Mouse (Mus musculus) right cerebral cortex, adult 2 months (tissue): ENCODE data around the gene Plppr1.

Experiments
- DNase-seq, 2 experiments: peaks; one replicate each; pipeline ENCODE4 v3.0.0; 2021 to 2022; ENCODE audit warnings: low spot score in 2 of 2

Gene Plppr1

DNA sequence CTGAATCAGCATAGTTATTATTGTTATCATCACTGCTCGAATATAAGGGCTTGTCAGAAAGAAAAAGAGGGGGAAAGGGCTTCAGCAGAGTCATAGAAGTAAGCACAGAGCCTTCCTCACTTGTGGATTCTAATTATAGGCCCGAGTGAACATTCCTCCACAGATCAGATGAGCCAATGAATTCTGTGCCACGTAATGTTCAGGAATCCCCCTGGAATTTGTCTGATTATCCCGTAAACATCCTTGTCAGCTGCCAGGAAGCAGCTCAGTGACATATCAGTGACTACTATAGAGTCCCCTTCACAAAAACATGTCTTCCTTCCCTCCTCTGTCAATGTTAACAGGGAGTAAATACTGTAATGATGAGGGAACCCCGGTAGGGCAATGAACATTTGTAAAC lies 50.9 kb downstream of the Plppr1 start:
- no peak for DNase-seq

DNA sequence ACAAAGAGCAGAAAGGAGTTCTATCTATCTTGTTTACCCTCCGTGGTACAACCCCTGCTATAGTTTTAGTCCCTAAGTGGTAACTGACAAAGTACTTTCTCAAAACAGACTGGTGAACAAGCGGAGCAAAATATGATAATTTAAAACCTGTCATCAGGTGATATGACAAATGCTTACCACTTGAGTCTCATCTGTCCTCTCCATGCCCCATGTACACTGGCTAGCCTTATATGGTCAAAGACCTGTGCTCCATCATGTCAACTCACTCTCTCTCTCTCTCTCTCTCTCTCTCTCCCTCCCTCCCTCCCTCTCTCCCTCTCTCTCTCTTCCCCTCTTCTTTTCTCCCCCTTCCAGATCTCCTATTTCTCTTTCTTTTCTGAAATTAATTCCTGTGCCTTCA lies 59.8 kb downstream of the Plppr1 start:
- no peak for DNase-seq

DNA sequence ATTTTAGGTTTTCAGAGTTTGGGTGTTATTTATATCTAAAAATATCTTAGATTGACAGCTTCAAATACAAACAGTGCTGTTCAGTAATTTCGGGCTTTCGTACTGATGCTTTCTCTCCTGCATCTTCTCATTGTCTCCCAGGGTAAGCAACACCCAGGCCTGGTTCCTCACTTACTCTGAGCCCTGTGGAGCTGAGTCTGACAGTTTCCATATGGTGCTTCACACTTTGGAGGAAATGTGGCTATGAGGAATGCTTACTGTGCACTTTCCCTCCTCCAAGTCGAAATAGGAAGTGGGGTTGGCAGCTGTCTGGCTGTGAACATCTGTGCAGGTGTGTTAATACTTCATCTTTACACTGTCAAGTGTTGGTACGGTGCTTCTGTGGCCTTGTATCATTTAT lies 85.7 kb downstream of the Plppr1 start:
- no peak for DNase-seq

DNA sequence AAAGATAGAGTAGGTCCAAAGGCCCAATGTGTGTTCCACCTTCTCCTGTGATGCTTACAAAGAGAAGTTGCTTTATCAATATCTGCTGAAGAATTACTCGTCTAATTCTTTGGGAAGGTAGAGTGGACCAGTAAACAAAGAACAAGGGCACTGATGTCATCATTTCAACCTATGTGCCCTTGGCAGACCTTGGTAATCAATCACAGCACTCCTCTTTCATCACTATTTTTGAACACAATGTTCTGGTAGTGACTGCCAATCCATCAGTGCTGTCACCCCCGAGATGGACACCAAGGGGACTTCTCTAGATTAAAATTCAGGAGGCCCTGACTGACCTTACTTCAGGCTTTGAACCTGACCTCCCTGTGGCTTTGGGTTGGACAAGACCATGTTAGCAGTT lies 89.7 kb downstream of the Plppr1 start:
- no peak for DNase-seq

DNA sequence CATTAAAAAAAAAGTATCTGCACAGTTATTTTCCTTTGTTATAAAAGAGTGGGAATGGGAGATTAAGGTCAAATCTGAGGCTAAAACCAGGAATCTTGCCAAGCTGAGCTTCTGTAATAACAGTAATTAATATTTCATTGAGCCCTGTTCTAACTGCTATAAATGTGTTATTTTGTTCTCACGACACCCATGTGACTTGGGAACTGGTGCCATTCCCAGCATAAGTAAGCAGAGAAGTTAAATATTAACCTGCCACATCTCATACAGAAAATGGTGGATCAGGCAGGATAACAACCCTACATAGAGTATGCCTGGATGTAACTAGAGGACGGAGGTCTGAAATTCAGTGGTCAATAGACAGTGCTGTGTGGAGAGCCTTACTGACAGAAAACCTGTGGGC lies 90.2 kb downstream of the Plppr1 start:
- DNase-seq: no peak

- peak; percentile 74 to 76 for DNase-seq
These were observed 94.8 kb downstream of the Plppr1 start for GRCm38 (mm10) chr4:49153849-49154248.

DNA sequence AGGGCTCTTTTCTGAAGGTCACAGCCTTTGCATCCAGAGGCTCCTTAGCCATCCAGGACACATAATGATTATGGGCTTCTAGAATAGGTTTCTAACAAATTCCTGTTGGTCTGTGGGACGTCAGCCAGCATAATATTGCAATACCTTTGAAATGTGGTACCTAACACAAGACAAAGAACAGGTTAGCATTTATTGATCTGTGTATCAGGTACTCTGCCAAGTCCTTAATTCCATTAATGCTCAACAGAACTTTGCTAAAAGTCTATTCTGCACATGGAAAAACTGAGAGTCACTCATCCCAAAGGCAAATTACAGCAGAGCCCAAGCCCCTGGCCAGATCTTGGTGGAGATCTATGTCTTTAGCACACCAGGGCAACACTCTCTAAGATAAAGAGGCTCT lies 97.7 kb downstream of the Plppr1 start:
- no peak for DNase-seq

DNA sequence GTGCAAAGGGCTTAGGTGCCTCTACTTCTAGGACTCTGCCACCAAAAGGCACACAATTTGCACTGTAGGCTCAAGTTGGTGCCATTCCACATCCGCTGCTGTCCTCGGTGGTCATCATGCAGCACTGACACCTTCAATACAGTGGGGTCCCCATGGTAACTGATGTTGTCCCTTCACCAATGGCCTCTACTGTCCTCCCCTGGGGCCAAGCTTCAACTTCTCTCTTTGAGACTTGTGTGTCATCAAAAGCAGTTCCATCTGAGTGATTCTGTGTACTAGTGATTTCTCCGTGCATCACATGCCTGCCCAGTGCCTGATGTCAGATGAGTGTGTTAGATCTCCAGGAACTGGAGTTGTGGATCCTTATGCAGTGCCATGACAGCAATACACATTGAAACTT lies 104.2 kb downstream of the Plppr1 start:
- no peak for DNase-seq

GRCm38 (mm10) chr4:49166391-49166790 lies 107.3 kb downstream of the Plppr1 start:
- no peak for DNase-seq

DNA sequence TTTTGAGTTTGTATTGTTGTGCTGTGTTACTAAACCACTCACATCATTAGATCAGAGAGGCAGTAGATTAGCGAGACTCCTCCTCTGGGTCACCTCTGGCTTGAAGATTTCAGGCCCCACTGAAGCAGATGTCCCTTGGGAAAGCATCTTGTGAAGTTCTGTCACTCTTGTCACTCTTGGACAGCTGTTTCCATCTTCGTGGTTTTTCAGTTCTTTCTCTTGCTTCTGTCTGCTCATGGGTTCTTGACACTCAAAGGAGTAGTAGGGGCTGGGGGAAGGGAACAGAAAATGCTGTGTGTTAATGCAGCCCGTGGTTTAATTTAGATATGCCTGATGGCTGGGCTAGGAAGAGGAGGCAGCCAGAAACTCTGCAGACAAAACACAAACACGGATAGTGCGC lies 108.0 kb downstream of the Plppr1 start:
- no peak for DNase-seq

DNA sequence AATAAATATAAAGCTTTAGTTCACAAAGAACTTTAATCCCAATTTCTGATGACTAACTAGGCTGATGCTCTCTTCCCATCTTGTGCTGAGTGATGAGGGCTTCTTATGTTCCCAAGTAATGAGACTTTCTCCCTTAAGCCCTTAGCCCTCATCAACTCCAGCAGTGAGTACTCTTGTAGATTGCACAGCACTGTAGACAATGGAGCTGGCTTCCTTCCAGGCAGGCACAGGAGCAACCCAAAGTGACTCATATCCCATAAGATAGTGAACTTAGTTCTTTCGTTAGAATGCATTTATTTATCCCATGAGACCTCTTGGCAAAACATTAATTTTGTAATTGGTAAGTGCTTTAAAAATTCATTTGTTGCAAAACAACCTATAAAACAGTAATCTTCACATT lies 110.4 kb downstream of the Plppr1 start:
- DNase-seq: no peak

DNA sequence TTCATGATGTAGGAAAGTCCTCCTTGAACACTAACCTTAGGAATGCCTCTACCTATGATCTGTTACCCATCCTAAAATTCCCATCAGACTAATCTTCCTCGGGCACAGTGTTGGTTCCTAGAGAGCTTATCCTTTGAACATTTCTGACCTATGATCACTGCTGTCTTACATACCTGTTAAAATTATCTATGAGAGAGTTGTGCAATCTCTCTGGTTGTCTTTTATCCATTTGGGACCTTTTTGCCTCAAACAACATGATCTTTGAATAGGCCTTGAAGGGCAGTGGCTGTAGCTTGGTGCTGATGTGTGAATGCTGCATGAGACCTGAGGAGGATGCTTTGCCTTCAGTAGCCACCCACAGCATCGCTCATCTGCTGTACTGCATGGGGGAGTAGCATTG lies 119.0 kb downstream of the Plppr1 start:
- DNase-seq: no peak

DNA sequence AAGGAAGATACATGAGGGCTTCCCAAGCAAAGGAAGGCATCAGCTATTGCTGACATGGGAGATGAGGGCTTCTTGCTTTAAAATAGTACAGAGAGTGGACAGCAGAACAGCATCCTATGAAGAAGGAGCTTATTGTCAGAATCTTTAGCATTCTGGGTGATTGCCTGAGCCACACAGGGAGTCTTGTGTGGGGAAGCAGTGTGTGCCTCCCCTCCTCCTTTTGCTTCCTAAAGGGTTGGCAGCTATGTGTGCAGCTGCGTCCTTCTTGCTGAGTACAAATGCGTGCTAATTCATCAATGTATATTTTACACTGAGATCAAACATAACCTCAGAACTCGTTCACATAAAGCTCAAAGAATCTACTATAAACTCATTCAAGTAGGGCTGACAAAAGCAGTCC lies 119.8 kb downstream of the Plppr1 start:
- DNase-seq: no peak

GRCm38 (mm10) chr4:49179471-49180181 lies 120.6 kb downstream of the Plppr1 start:
- no peak for DNase-seq

DNA sequence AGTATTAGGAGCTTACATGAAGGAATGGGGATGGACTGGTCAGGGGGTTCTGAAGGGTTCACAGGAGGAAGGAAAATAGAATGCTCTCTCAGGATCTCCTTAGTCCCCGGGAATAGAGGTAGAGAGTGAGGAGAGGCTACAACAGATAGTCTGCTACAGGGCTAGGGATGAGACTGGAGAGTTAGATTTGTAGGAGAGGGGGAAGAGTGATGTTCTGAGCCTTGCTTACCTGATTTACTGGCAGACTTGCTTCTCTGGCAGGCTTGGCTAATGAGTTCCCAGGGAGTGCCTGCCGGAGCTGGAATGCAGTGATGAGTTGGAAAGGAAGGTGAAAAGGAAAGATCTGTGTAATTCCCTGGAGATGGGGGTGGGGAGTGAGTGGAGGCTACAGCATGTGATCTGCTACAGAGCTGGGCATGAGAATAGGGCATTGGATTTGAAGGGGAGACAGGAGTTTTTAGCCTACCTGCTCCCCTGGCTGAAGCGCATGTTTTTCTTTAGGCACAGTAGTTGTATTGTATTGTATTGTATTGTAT lies 131.0 kb downstream of the Plppr1 start:
- no peak for DNase-seq

DNA sequence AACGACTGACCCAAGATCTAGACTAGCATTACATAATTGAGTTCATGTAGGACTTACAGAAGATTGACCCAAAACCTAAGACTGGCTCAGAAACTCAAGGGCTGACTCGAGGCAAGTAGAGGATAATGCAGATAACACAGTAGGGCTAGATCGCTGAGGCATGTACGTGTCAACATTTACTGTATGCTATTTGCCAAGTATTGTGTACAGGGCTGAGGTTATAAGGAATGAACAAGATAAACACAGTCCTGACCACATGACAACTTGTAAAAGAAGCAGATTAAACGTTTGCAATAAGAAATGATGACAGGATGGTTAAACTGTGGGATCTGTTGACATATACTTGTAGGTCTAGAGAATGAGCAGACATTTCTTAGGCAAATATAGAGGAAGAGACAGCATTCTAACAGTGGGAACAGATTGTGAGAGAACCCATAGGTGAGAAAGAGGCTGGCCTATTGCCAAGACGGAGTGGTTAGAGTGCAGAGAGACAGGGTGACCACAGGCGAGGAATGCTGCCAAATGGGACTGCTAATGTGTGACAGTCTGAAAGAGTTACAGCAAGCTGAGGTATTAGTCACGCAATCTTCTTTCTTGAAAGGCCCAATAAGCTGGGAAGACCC lies 138.2 kb downstream of the Plppr1 start:
- DNase-seq: no peak

DNA sequence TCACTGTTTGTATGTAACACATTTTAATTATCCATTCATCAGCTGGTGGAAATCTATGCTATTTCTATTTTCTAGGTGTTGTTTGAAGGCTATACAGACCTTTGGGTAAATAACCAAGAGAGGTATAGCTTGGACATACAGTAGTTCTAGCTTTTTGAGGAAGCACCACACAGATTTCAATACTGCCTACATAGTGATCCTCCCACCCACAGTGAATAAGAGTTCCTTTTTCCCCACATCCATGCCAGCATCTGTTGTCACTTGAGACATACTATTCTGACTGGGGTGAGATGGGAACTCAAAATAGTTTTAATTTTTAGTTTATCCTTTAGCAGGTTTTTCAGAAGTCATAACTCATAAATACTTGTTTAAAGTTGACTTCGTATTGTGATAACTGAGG lies 151.4 kb downstream of the Plppr1 start:
- DNase-seq: no peak

DNA sequence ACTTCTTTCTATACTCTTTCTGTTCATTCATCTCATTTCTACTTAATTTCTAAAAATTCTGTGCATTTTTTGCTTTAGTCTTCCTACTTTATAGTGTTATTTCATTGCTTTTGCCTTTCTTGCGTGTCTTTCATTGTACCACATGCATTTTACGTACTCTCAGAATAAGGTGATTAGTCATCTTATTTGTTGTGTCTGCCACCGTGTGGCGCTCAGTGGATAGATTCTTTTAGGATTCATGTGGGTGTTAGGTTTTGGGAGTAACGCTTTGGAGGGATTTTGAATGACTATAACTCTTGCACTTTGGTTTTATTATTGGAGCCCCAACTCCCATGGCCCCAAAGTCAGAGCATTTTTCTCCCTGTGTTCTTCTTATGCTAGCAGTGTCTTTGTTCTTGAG lies 152.5 kb downstream of the Plppr1 start:
- DNase-seq: no peak

GRCm38 (mm10) chr4:49212616-49213544 lies 153.8 kb downstream of the Plppr1 start:
- no peak for DNase-seq

GRCm38 (mm10) chr4:49214341-49214740 lies 155.3 kb downstream of the Plppr1 start:
- DNase-seq: no peak

- peak in 1 of 2 experiments; percentile 7 for DNase-seq
These were observed 164.4 kb downstream of the Plppr1 start for GRCm38 (mm10) chr4:49223501-49223900.

DNA sequence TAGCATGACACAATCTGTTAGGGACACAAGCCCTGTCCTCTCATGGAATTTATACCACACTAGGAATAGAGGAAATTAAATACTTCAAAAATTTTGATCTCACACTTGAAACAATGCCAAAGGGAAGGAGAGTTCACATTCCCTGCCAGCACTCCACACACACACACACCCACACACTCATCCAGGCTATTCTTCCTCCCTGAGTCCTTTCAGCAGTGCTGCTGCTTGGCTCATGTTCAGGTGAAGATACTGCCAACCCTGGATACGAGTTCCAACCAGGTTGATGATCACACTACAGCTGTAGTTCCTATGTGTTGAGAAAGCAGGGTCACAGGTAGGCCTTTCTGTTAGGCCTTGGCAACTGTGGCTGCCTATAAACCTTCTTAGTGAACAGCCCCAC lies 165.9 kb downstream of the Plppr1 start:
- DNase-seq: peak in 1 of 2 experiments; percentile 6
